Mouse (Mus musculus): ENCODE results near the gene Epha1.

Gene Epha1

DNA sequence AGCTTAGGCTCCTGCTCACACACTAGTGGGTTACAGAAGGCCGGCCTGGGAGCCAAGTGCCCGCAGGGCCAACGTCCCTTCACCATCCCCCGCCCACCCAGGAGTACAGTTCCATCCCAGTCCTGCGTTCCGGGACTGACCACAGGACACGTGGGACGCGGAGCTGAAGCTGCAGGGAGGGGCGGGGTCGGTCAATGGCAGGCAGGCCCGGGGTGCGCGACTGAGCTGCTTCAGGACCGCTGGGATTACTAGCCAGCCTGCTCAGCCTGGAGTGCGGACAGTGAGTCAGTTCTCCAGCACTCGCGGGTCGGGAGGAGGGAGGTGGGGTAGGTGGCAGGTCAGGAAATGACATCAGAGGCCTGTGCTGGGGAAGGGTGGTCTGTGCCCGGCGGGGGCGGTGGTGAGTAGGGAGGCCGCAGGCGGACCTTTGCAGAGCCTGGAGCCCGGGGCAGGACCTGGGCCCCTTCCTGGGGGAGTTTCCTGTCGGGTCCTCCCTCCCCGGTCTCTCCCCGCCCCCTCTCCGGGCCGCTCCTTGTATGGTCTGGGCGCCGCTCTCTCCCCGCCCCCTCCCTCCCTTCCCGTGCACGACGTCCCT, 23.5 kb downstream of the Epha1 start, which contains the start of gene Zyx:
Gene Zyx, plus strand, starts transcription at position 205 of the 595 bp plus-strand sequence.
- Histone ChIP-seq H3K36me3 (ENCODE audit: insufficient read depth, low read length) (no peaks in the 10 kb centered on the region; the same call in 1 of the 2 replicates), H3K9me3 (ENCODE audit: low read length) (no peaks in the 10 kb centered on the region), H3K27me3 (ENCODE audit: insufficient read depth, low read length) (peaks cover 57% of the 10 kb centered on the region), H3K4me1 (replicated peaks; ENCODE audit: low read depth, low read length) (peaks cover 30% of the 10 kb centered on the region), H3K4me3 (replicated peaks; ENCODE audit: low read length) (peak within 1 kb of the TSS; percentile 85)
- TF ChIP-seq NANOG (IDR thresholded peaks at IDR 0.05; ENCODE audit: borderline replicate concordance, low read length) (no peak), POU5F1 (IDR thresholded peaks at IDR 0.05; ENCODE audit: borderline replicate concordance, low read length) (no peak), CTCF (conservative IDR thresholded peaks at IDR 0.05; ENCODE audit: low read length) (no peak)

DNA sequence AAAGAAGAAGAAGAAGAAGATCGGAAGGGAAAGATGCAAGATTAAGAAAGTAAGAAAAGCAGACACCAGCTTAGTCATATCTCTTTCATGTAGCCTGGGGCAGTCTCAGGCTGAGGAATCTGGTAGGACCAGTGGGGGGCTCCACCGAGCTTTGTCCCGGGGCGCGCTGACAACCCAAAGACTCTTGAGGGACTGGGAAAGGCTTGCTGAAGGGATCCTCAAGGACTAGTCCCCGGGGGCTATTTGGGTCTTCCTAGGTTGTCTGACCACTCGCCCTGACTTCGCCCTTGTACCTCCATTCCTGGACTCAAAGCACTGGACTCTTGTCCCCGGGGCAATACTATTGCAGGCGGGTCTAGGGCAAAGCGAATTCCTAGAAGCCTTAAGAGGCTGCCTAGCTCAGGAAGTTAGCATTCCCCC, 24.1 kb downstream of the Epha1 start:
- TF ChIP-seq CTCF (conservative IDR thresholded peaks at IDR 0.05; ENCODE audit: low read length) (peak; percentile 14), POU5F1 (IDR thresholded peaks at IDR 0.05; ENCODE audit: borderline replicate concordance, low read length) (no peak), NANOG (IDR thresholded peaks at IDR 0.05; ENCODE audit: borderline replicate concordance, low read length) (no peak)
- Histone ChIP-seq H3K36me3 (ENCODE audit: insufficient read depth, low read length) (no peaks in the 10 kb centered on the region; the same call in 1 of the 2 replicates), H3K4me3 (replicated peaks; ENCODE audit: low read length) (peak overlapping the region; percentile 85), H3K9me3 (ENCODE audit: low read length) (no peaks in the 10 kb centered on the region), H3K4me1 (replicated peaks; ENCODE audit: low read depth, low read length) (peaks cover 30% of the 10 kb centered on the region), H3K27me3 (ENCODE audit: insufficient read depth, low read length) (peaks cover 55% of the 10 kb centered on the region)

DNA sequence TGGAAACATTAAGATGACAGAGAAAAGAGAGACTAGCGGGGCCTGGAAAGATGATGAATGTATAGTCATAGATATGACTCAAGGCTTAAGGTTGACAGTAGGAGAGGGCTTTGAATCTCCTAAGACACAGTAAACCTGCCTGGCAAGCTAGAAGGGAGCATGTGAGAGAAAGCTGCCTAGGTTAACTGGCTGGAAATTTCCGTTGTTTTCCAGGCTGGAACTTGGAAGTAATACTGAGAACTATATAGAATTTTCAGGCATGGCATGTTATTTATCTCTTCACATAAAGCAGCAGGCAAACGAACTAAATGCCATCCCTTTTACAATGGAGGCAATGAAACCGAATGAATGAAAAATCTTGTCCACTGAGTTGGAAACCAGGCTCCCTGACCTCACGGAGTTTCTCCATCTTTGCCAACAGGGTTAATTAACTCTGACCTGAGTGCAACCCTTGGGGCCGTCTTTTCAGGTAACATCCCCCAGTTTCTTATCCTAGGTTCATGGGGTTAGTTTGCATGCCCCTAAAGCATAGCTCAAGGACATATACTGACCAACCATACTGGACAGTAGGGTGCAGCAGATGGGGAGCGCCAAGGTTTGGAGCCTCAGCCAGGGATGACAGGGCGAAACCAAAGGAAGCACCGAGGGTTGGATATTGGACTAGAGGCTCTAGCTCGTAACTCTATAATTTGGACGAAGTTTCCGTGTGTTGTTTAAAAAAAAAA, 24.6 kb downstream of the Epha1 start:
- Histone ChIP-seq H3K9me3 (ENCODE audit: low read length) (no peaks in the 10 kb centered on the region), H3K4me1 (replicated peaks; ENCODE audit: low read depth, low read length) (peaks cover 30% of the 10 kb centered on the region), H3K36me3 (ENCODE audit: insufficient read depth, low read length) (no peaks in the 10 kb centered on the region; the same call in 1 of the 2 replicates), H3K4me3 (replicated peaks; ENCODE audit: low read length) (peak overlapping the region; percentile 85), H3K27me3 (ENCODE audit: insufficient read depth, low read length) (peaks cover 53% of the 10 kb centered on the region)
- TF ChIP-seq POU5F1 (IDR thresholded peaks at IDR 0.05; ENCODE audit: borderline replicate concordance, low read length) (no peak), CTCF (conservative IDR thresholded peaks at IDR 0.05; ENCODE audit: low read length) (no peak), NANOG (IDR thresholded peaks at IDR 0.05; ENCODE audit: borderline replicate concordance, low read length) (no peak)

DNA sequence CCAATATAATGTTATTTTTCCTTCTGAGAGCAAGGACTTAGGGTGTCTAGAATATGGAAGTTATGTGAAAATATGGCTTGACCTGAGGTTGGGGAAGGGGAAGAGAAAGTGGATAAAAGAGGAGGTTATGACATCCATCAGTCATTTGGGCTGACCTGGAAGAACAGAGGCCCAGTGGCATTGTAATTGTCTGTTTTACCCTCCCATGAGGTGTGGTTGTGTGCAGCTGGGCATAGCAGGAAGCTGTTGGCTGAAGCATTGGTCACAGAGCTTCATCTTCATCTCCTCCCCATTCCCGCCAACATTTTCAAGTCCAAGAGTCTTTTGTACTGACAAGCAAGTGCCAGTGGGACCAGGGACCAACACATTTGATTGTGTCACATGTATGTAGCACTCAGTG, 28.8 kb downstream of the Epha1 start:
- Histone ChIP-seq H3K36me3 (ENCODE audit: insufficient read depth, low read length) (no peaks in the 10 kb centered on the region), H3K9me3 (ENCODE audit: low read length) (no peaks in the 10 kb centered on the region), H3K27me3 (ENCODE audit: insufficient read depth, low read length) (peaks cover 21% of the 10 kb centered on the region), H3K4me1 (replicated peaks; ENCODE audit: low read depth, low read length) (peaks cover 19% of the 10 kb centered on the region), H3K4me3 (replicated peaks; ENCODE audit: low read length) (no peak overlapping the region)
- TF ChIP-seq NANOG (IDR thresholded peaks at IDR 0.05; ENCODE audit: borderline replicate concordance, low read length) (no peak), POU5F1 (IDR thresholded peaks at IDR 0.05; ENCODE audit: borderline replicate concordance, low read length) (no peak), CTCF (conservative IDR thresholded peaks at IDR 0.05; ENCODE audit: low read length) (no peak)

DNA sequence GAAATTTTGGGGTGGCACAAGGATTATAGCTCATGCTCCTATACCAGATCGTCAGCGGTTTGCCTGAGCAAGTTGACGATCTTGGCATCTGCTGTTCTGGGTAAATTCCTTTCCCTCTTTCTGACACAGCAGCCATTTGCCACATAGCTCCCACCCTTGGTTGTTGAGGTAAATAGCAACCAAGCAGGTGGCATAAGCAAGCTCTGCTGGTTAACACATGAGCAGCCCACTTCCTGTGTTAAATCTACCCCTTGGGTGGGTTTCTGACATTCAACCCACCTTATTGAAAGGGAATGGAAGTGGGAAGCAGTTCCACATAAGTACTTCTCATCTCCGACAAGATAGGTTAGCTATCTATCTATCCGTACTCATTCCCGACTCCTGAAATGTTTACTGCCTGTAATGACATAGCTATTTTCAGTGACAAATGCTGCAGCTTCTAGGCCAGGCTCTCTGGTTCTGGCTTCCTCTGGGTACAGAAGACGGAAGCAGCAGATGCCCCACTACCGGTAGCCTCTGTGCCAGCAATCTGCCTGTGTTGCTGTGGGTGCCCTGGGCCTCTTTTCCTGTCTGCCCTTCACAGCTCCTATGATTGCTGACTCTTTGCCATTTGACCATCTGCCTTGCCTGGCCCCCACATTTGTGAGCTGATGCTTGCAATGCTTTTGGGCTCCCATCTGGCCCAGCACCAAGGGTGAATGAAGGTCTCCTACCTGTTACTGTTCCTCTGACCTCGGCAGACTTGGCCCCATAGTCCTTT, 29.5 kb downstream of the Epha1 start:
- Histone ChIP-seq H3K9me3 (ENCODE audit: low read length) (no peaks in the 10 kb centered on the region), H3K4me3 (replicated peaks; ENCODE audit: low read length) (no peak overlapping the region), H3K4me1 (replicated peaks; ENCODE audit: low read depth, low read length) (peaks cover 12% of the 10 kb centered on the region), H3K27me3 (ENCODE audit: insufficient read depth, low read length) (peaks cover 15% of the 10 kb centered on the region), H3K36me3 (ENCODE audit: insufficient read depth, low read length) (no peaks in the 10 kb centered on the region)
- TF ChIP-seq POU5F1 (IDR thresholded peaks at IDR 0.05; ENCODE audit: borderline replicate concordance, low read length) (no peak), NANOG (IDR thresholded peaks at IDR 0.05; ENCODE audit: borderline replicate concordance, low read length) (no peak), CTCF (conservative IDR thresholded peaks at IDR 0.05; ENCODE audit: low read length) (no peak)

DNA sequence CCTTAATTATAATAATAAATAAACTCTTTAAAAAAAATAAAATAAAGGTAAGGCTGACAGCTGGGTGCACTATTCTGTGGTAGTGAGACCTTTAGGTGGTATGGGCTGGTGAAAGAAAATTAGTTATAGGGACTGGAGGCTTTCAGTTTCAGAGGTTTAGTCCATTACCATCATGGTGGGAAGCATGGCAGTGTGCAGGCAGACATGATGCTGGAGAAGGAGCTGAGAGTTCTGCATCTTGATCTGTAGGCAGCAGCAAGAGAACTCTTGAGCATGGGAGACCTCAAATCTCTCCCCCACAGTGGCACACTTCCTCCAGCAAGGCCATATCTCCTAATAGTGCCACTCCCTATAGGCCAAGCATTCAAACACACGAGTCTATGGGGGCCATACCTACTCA, 30.9 kb downstream of the Epha1 start:
- H3K9me3 ChIP-seq (ENCODE audit: low read length), result no peaks in the 10 kb centered on the region
- H3K36me3 ChIP-seq (ENCODE audit: insufficient read depth, low read length), result no peaks in the 10 kb centered on the region
- TF ChIP-seq NANOG (IDR thresholded peaks at IDR 0.05; ENCODE audit: borderline replicate concordance, low read length), result no peak
- TF ChIP-seq POU5F1 (IDR thresholded peaks at IDR 0.05; ENCODE audit: borderline replicate concordance, low read length), result no peak
- TF ChIP-seq CTCF (conservative IDR thresholded peaks at IDR 0.05; ENCODE audit: low read length), result no peak
- H3K27me3 ChIP-seq (ENCODE audit: insufficient read depth, low read length), result peaks cover 8% of the 10 kb centered on the region; the same call in 1 of the 2 replicates
- no peak overlapping the region for H3K4me3 ChIP-seq (replicated peaks; ENCODE audit: low read length)
- peaks cover 10% of the 10 kb centered on the region for H3K4me1 ChIP-seq (replicated peaks; ENCODE audit: low read depth, low read length)

DNA sequence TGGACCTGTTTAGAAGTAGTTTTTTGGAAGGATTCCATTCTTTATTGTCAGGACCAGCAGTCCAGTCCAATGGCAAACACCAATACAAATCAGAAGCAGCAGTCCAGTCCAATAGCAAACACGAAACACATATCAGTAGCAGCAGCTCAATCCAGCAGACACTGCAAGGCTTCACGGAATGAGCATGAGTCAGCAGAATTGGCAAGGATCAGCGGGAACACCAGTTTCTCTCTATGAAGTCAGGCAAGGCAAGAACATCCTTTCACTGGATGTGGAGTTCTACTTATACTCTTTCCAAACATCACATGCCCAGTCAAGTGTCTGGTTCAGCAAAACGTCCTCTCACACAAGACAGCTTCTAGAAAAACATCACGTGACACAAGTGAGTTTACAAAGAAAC, 33.1 kb downstream of the Epha1 start:
- H3K27me3 ChIP-seq (ENCODE audit: insufficient read depth, low read length), result peaks cover 8% of the 10 kb centered on the region; the same call in 1 of the 2 replicates
- TF ChIP-seq NANOG (IDR thresholded peaks at IDR 0.05; ENCODE audit: borderline replicate concordance, low read length) (no peak), CTCF (conservative IDR thresholded peaks at IDR 0.05; ENCODE audit: low read length) (no peak), POU5F1 (IDR thresholded peaks at IDR 0.05; ENCODE audit: borderline replicate concordance, low read length) (no peak)
- H3K36me3 ChIP-seq (ENCODE audit: insufficient read depth, low read length), result no peaks in the 10 kb centered on the region
- no peaks in the 10 kb centered on the region for H3K9me3 ChIP-seq (ENCODE audit: low read length)
- H3K4me1 ChIP-seq (replicated peaks; ENCODE audit: low read depth, low read length), result peaks cover 10% of the 10 kb centered on the region
- H3K4me3 ChIP-seq (replicated peaks; ENCODE audit: low read length), result no peak overlapping the region

DNA sequence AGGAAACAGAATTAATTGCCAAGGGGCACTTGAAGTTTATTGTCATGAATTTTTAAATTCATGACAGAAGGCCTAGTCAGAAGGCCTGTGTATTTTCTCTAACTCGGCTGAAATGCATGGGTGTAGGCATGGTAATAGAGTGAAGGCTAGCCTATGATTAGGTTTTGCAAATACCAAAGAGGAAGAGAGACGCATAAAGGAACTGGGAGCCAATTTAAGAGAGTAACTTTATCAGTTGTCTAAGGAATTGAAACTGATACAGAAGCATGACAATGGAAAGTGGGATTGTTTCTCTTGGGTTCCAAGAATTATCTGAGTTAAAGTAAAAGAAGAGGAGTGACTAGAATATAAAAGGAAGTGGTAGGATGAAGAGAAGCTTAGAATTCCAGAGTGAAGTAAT, 33.9 kb downstream of the Epha1 start:
- H3K4me1 ChIP-seq (replicated peaks; ENCODE audit: low read depth, low read length), result peaks cover 10% of the 10 kb centered on the region
- H3K36me3 ChIP-seq (ENCODE audit: insufficient read depth, low read length), result no peaks in the 10 kb centered on the region
- H3K4me3 ChIP-seq (replicated peaks; ENCODE audit: low read length), result no peak overlapping the region
- no peaks in the 10 kb centered on the region for H3K9me3 ChIP-seq (ENCODE audit: low read length)
- H3K27me3 ChIP-seq (ENCODE audit: insufficient read depth, low read length), result peaks cover 9% of the 10 kb centered on the region; the same call in 1 of the 2 replicates
- TF ChIP-seq POU5F1 (IDR thresholded peaks at IDR 0.05; ENCODE audit: borderline replicate concordance, low read length), result no peak
- TF ChIP-seq NANOG (IDR thresholded peaks at IDR 0.05; ENCODE audit: borderline replicate concordance, low read length), result no peak
- no peak for TF ChIP-seq CTCF (conservative IDR thresholded peaks at IDR 0.05; ENCODE audit: low read length)

All from E14TG2a.4 (cell line).